Mouse (Mus musculus) C2C12 (cell line): ENCODE measurements at regions not wholly inside any gene's neighbourhood (a gene's known extent, or its start where the extent isn't known, plus 50 kb on each side); places are given as distances from the start of the nearest gene placed in this dataset.

ENCODE experiments used
- H3K27me3 ChIP-seq: one replicate; pipeline ENCODE4 v1.6.1; 2011; ENCODE audit not compliant: control insufficient read depth, insufficient read depth, insufficient read length
- H3K36me3 ChIP-seq: one replicate; pipeline ENCODE4 v1.6.1; 2011; ENCODE audit not compliant: control insufficient read depth, insufficient read depth
- H3K4me3 ChIP-seq: one replicate; pipeline ENCODE4 v1.5.1; 2011; ENCODE audit warnings: mild to moderate bottlenecking, control low read depth; ENCODE audit not compliant: poor library complexity, insufficient read depth, severe bottlenecking
- H3K79me2 ChIP-seq: one replicate; pipeline ENCODE4 v1.6.1; 2011; ENCODE audit not compliant: control insufficient read depth, insufficient read depth
- H3K79me3 ChIP-seq: one replicate; pipeline ENCODE4 v1.6.1; 2011; ENCODE audit warnings: low read depth, control low read depth
- H3ac ChIP-seq: one replicate; pipeline ENCODE3; 2011; ENCODE audit warnings: low read depth; ENCODE audit not compliant: control insufficient read depth, insufficient read length
- CEBPB ChIP-seq: IDR thresholded peaks from one replicate; pipeline ENCODE4 v1.6.1; 2011; ENCODE audit warnings: low read depth, mild to moderate bottlenecking, control low read depth, moderate library complexity
- CTCF ChIP-seq: IDR thresholded peaks from one replicate; pipeline ENCODE4 v1.5.1; 2011; ENCODE audit not compliant: control insufficient read depth, insufficient read depth, insufficient read length
- FOSL1 ChIP-seq: IDR thresholded peaks from one replicate; pipeline ENCODE4 v1.8.0; 2011; ENCODE audit warnings: mild to moderate bottlenecking, low read length; ENCODE audit not compliant: poor library complexity, insufficient read depth, severe bottlenecking
- MAX ChIP-seq: IDR thresholded peaks from one replicate; pipeline ENCODE4 v1.6.1; 2011; ENCODE audit warnings: mild to moderate bottlenecking, control low read depth
- MYOD1 ChIP-seq: IDR thresholded peaks from one replicate; pipeline ENCODE4 v1.6.1; 2011; ENCODE audit warnings: low read depth; ENCODE audit not compliant: control insufficient read depth, insufficient read length
- MYOG ChIP-seq: IDR thresholded peaks from one replicate; pipeline ENCODE4 v1.6.1; 2011; ENCODE audit not compliant: control insufficient read depth, insufficient read length; ENCODE audit errors: extremely low read depth
- USF1 ChIP-seq: IDR thresholded peaks from one replicate; pipeline ENCODE4 v1.6.1; 2011; ENCODE audit warnings: low read depth, mild to moderate bottlenecking, control low read depth, moderate library complexity

- no peaks in the 10 kb centered on the region for H3K79me3 ChIP-seq
- H3K4me3 ChIP-seq: no peak overlapping the region
- no peaks in the 10 kb centered on the region for H3K79me2 ChIP-seq
- no peaks in the 10 kb centered on the region for H3K27me3 ChIP-seq
- no peaks in the 10 kb centered on the region for H3K36me3 ChIP-seq
- no peak overlapping the region for H3ac ChIP-seq
- TF ChIP-seq MYOD1 (no peak), MYOG (no peak), FOSL1 (no peak), CTCF (no peak), USF1 (no peak)
Measured at GRCm38 (mm10) chr5:126274316-126274715, 742.7 kb downstream of the Tmem132b start.

GRCm38 (mm10) chr5:126281057-126281728 lies 749.6 kb downstream of the Tmem132b start:
- Histone ChIP-seq H3K4me3 (no peak overlapping the region), H3ac (no peak overlapping the region), H3K79me2 (no peaks in the 10 kb centered on the region), H3K27me3 (no peaks in the 10 kb centered on the region), H3K79me3 (no peaks in the 10 kb centered on the region), H3K36me3 (no peaks in the 10 kb centered on the region)
- TF ChIP-seq MYOD1: no peak
- no peak for TF ChIP-seq MYOG
- no peak for TF ChIP-seq FOSL1
- no peak for TF ChIP-seq CTCF
- TF ChIP-seq CEBPB: no peak
- no peak for TF ChIP-seq MAX

GRCm38 (mm10) chr5:126281782-126282181 lies 750.2 kb downstream of the Tmem132b start:
- Histone ChIP-seq H3K27me3 (no peaks in the 10 kb centered on the region), H3K79me3 (no peaks in the 10 kb centered on the region), H3K36me3 (no peaks in the 10 kb centered on the region), H3K4me3 (no peak overlapping the region), H3ac (no peak overlapping the region), H3K79me2 (no peaks in the 10 kb centered on the region)
- no peak for TF ChIP-seq MYOD1

GRCm38 (mm10) chr5:126324847-126325246 lies 793.3 kb downstream of the Tmem132b start:
- no peaks in the 10 kb centered on the region for H3K36me3 ChIP-seq
- H3K27me3 ChIP-seq: no peaks in the 10 kb centered on the region
- H3K79me3 ChIP-seq: no peaks in the 10 kb centered on the region
- no peaks in the 10 kb centered on the region for H3K79me2 ChIP-seq
- no peak for TF ChIP-seq CTCF
- TF ChIP-seq MYOD1: no peak
- TF ChIP-seq MYOG: no peak
- TF ChIP-seq USF1: no peak
- no peak for TF ChIP-seq CEBPB
- no peak for TF ChIP-seq FOSL1
- TF ChIP-seq MAX: no peak
- H3ac ChIP-seq: no peak overlapping the region
- no peak overlapping the region for H3K4me3 ChIP-seq

GRCm38 (mm10) chr5:126328276-126328675 lies 796.7 kb downstream of the Tmem132b start:
- H3K79me3 ChIP-seq: no peaks in the 10 kb centered on the region
- no peaks in the 10 kb centered on the region for H3K27me3 ChIP-seq
- H3K36me3 ChIP-seq: no peaks in the 10 kb centered on the region
- H3K4me3 ChIP-seq: no peak overlapping the region
- no peaks in the 10 kb centered on the region for H3K79me2 ChIP-seq
- no peak overlapping the region for H3ac ChIP-seq
- TF ChIP-seq MYOG: no peak
- no peak for TF ChIP-seq MAX
- no peak for TF ChIP-seq FOSL1
- no peak for TF ChIP-seq USF1
- TF ChIP-seq CTCF: no peak
- TF ChIP-seq CEBPB: no peak
- TF ChIP-seq MYOD1: no peak

- Histone ChIP-seq H3ac (no peak overlapping the region), H3K79me3 (no peaks in the 10 kb centered on the region), H3K36me3 (no peaks in the 10 kb centered on the region), H3K4me3 (no peak overlapping the region), H3K27me3 (no peaks in the 10 kb centered on the region), H3K79me2 (no peaks in the 10 kb centered on the region)
- no peak for TF ChIP-seq CEBPB
- no peak for TF ChIP-seq USF1
- no peak for TF ChIP-seq MYOD1
- TF ChIP-seq MAX: no peak
- TF ChIP-seq FOSL1: no peak
- TF ChIP-seq MYOG: no peak
- TF ChIP-seq CTCF: no peak
Measured at GRCm38 (mm10) chr5:126335091-126335490, 803.5 kb downstream of the Tmem132b start.
